Mouse (Mus musculus): ENCODE measurements at regions not wholly inside any gene's neighbourhood (a gene's known extent, or its start where the extent isn't known, plus 50 kb on each side); places are given as distances from the start of the nearest gene placed in this dataset.
A peak's percentile ranks its signal among the peaks of the same experiment; 100 is the strongest.
"Not testable (repeated sequence)": the region's sequence is repeated elsewhere in the genome, so short reads cannot be mapped to it uniquely, and the experiment has no call there.

- DNase-seq (ENCODE audit: low read depth): no peak
These were observed 191.7 kb downstream of the Tprg start for GRCm38 (mm10) chr16:25478300-25478699.

DNA sequence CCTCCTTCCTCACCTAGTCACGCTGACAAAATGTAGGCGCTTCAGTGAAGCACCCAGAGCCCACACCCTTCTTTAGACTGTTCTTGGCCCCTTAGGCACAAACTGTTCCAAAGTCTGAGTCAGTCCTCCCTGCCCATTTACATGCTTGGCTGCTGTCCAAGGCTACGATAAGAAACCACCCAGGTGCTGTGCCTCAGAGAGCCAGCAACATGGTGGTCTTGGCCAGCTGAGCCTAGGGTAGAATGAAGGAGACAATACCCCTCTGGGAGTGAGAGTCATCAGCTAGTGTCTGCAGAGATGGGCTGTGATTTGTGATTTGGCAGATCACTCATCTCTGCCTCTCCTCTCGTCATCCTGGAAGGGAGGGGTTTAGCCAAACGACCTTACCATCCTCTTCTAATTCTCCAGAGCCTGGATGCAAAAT, 197.2 kb downstream of the Tprg start:
- peak; percentile 4 for DNase-seq (ENCODE audit: low read depth)

DNA sequence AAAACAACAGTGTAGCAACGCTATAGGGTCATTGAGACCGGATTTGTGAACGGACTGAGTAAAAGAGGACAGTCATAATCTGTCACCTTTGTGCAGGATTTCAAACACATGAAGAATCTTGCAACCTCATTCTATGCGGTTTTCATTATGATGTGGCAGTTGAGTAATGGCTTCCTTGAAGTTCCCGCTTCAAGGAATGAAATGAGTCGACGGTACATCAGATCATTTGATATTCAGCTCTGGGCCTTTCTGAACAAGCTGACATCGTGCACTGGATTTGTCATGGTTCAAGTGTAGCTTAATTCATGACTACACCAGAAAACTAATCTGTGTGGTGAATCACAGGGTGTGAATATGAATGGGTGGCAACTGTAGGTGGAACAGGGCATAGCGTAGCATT, 198.4 kb downstream of the Tprg start:
- peak; percentile 77 for DNase-seq (ENCODE audit: low read depth)

DNA sequence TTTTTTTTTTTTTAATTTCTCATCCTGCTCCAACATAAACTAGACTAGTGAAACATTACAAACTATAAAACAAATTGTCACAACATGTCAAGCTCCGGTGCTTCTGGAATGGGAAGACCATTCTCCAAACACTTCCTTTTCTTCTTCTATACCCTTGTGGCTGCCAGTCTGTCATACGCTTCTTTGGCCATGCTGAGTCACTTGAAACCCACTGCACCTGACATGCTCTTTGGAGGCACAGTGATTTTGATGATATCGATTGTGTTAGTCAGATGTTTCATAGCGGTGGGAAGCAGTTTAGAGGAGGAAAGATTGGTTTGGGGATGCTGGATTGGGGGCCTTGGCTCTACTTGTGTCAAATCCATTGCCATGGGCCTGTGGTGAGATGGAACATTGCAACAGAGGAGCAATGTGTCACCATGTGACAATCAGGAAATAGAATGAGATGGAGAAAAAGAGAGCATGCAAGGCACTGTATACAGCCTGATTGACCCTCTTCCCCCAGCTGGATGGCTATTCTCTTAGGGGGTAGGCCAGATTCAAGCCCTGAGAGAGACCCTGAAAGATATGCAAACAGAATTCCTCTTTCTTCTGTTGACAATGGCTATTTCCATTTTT, 197.0 kb upstream of the Trp63 start:
- DNase-seq (ENCODE audit: low read depth): peak; percentile 18

- no peak for DNase-seq (ENCODE audit: low read depth)
These were observed 192.7 kb upstream of the Trp63 start for GRCm38 (mm10) chr16:25490847-25491246.

DNA sequence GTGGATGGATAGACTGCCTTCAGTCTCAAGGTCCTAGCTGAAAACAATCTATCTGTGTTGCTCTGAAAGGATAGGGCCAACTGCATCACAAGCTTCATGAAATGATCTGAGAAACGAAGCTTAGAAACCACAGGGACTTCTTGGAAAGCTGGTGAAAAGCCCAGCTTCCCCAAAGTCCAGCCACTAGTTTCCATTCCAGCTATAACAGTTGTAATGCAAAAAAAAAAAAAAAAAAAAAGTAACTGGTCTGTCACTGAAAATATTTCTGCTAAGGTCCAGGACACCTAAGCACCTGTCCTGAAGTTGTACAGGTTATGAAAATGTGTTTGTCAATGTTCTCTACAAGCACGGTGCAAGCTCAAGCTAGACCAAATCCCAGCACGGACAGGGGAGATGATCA, 189.4 kb upstream of the Trp63 start:
- no peak for DNase-seq (ENCODE audit: low read depth)

DNA sequence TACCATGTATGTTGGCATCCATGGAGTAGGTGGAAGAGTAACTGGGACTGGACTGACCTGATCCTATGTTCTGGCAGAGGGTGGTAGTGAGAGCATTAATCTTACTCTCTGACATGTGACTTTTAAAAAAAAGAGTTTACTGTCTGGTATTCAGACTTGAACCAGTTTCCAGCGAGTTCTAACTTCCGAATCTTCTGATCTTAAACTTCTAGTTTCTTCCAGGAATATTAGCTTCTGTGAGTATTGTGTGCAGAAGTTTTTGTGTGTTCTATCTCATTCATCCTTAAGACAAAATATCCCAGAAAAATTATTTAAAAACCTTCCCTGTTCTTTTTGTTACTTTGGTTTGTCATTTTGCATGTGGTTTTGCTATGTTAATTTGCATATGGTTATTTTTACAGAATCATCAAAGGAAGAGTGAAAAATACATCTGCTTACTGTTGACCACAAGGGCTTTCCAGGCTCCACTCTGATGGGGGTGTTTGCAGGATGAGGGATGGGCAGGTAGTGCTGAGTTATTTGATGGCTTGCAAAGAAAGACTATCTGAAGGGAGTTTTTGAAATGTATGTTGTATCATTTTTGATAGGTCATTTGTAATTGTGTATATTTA, 187.9 kb upstream of the Trp63 start:
- DNase-seq (ENCODE audit: low read depth): no peak

- no peak for DNase-seq (ENCODE audit: low read depth)
These were observed 178.7 kb upstream of the Trp63 start for GRCm38 (mm10) chr16:25504829-25505228.

- peak; percentile 5 for DNase-seq (ENCODE audit: low read depth)
These were observed 166.3 kb upstream of the Trp63 start for GRCm38 (mm10) chr16:25517114-25517868.

- not testable (repeated sequence) for DNase-seq (ENCODE audit: low read depth)
These were observed 160.4 kb upstream of the Trp63 start for GRCm38 (mm10) chr16:25523141-25523540.

GRCm38 (mm10) chr16:25523621-25524020, 159.9 kb upstream of the Trp63 start:
- no peak for DNase-seq (ENCODE audit: low read depth)

DNA sequence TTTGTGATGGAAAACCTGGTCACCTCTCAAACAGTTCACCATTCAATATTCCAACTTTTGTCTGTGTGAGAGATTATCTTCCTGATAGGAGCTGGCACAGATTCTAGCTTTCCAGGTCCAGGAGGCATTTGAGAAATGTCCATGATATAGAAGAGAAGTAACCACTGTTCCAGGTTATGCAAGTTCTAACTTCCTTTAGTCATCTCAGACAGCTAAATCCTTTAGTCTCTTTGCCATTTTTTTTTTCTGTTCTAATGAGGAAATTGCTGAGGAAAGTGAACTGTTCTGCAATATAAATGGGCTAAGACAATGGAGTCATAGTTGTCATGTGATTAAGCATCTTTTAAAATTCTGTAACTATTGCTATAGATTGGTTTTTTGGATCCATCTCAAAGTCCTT, 155.7 kb upstream of the Trp63 start:
- no peak for DNase-seq (ENCODE audit: low read depth)

DNA sequence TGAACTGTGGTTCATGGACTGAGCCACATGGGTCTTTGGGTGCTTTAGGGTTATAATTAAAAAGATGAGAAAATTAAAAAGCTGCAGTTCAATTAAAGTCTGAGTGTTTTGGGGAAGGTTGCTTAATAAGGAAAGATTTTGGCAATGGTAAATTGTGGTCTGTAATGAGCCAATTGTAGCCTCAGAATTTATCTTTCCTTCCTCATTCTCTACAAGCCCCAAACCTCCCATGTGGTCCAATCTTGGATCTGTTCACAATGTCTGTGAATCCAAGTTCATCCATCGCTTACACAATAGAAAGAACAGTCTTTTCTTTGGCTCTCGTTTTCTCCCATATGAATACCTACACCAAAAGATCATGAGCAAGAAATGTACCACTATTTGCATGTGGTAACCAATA, 155.2 kb upstream of the Trp63 start:
- no peak for DNase-seq (ENCODE audit: low read depth)

DNA sequence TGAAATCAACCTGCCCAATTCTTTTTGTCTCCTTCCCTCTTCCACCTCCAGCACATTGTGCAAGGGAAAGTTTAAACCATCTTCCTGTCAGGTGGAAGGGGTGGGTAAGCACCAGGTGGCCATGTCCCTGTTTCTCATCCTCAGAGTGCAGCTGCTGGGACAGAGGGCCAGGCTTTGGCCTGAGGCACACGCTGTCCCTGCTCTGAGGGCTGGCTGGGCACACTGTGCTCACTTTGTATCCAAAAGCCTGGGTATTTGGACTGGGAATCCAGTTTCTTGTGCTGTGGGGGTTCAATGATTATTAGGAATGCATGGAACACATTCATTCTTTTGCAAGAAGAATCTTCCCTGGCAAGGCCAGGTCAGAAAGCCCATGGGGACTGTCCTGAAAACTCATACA, 153.9 kb upstream of the Trp63 start:
- DNase-seq (ENCODE audit: low read depth): no peak

DNA sequence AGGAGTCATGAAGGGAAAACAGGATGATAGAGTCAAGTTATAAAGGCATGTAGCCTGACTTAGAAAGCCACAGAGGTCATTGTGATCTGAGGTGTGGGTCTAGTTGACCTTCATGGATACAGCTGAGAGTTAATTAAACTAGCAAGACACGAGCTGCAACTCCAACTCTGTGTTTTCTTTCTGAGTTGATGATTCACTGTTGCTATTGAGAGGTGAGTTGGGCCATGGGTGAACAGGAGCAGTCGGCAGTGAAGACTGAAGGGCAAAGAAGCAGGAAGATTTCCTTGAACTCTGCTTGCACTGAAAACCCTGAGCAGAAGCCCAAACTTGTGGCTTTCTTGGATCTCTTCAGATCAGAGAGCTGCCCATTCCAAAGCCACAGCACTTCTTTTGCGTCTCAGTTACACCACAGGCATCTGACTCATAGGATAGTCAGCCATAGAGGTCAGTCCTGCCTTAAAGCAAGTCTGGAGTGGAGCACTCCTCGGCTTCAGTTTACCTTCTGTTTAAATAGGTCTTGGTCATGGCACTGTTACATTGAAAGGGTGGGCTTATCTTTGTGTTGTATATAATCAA, 151.7 kb upstream of the Trp63 start:
- no peak for DNase-seq (ENCODE audit: low read depth)

DNA sequence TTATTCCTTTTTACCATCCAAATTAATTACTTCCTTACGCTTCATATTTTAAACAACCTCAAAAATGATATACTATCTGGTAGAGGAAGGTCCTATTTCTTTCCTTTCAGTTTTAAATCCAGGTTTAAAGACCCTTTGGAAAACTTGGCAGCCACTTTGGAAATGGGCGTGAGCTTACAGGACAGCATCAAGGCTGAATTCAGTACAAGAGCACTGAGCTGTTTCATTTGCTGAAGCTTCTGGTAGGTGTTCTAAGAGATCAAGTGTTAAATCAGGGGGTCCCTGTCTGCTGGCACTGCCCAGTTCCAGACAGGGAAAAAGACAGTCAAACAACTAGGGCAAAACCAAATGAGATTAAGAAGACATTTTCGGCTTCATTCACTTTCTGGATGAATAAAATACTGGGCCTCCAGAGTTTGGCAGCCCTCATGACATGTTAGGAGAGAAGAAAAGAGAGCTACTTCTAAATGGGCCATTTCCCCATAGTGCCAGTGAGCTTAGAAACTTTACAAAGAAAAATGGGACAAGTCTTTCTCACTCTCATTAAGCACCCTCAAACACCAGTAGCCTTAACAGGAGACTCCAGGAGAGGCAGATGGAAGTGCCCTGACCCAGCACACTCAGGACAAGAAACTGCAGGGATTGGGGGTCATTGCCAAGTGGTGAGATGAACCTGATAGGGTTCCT, 150.9 kb upstream of the Trp63 start:
- no peak for DNase-seq (ENCODE audit: low read depth)

- DNase-seq (ENCODE audit: low read depth): no peak
These were observed 150.4 kb upstream of the Trp63 start for GRCm38 (mm10) chr16:25533206-25533580.

DNA sequence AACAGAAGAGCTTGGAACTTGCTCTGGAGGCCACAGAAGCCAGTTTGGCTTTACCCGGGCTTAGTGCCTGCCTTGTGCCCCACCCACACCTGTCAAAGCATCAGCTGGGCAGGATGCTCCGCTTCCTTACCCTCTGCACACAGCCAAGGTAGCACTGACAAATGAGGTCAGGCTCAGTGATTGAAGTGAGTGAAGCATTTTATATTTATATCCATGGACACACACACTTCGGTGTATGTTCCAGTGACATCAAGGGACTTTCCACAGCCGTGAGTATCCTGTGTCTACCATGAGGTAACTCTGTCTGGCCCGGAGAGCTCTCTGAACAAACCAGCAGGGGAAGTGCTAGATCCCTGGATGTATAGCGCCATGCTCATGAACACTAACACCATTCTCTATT, 147.0 kb upstream of the Trp63 start:
- no peak for DNase-seq (ENCODE audit: low read depth)

DNA sequence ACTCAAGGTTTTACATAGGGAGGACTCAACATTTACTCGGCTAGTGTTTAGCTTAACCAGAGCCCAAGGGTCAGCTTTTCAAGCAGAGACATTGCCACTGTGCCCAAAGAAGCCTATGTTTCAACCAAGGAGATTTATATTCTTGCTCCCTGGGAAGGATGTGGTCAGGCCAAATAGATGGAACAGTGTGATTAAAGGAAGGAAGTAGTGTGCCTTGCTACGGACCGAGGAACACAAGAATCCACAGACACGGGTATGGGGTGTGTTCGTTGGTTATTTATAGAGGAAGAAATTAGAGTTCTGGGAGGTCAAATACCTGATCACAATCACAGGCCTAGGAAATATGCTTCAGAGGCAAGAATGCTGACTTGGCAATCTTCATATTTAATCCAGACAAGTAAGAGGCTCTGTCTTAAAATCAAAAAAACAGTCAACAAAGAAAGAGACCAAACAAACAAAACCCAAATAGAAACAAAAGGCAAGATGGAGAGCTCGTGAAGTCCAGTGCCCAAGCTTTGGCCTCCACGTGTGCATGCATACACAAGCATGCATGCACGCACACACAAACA, 133.9 kb upstream of the Trp63 start:
- no peak for DNase-seq (ENCODE audit: low read depth)

- no peak for DNase-seq (ENCODE audit: low read depth)
These were observed 126.4 kb upstream of the Trp63 start for GRCm38 (mm10) chr16:25557181-25557580.

DNA sequence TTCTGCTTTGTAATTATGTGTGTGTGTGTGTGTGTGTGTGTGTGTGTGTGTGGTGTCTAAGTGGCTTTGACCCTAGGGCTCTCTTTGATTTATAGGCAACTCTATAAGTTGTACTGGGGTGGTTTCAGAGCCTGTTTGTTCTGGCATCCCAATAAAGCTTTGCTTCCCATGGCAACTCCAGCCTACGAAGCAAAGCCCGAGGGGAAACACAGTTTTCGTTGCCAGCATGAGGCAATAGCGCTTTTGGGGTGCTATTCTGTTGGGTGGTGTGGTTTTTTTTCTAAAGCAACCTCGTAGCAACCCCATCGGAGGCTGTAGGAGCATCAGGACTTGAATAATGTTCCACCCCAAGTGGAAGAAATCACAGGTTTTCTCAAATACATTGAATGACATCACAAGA, 103.3 kb upstream of the Trp63 start:
- DNase-seq (ENCODE audit: low read depth): no peak

Measured in induced T-regulatory cell, adult 2 months (primary cell).